Mouse (Mus musculus): Measurements from ENCODE around the gene Rb1.
A peak's percentile ranks its signal among the peaks of the same experiment; 100 is the strongest.

Rb1 gene

GRCm38 (mm10) chr14:73201447-73201846 lies 124.2 kb downstream of the Rb1 start:
- no peak for DNase-seq

GRCm38 (mm10) chr14:73199058-73199457 lies 126.6 kb downstream of the Rb1 start:
- DNase-seq = no peak

DNA sequence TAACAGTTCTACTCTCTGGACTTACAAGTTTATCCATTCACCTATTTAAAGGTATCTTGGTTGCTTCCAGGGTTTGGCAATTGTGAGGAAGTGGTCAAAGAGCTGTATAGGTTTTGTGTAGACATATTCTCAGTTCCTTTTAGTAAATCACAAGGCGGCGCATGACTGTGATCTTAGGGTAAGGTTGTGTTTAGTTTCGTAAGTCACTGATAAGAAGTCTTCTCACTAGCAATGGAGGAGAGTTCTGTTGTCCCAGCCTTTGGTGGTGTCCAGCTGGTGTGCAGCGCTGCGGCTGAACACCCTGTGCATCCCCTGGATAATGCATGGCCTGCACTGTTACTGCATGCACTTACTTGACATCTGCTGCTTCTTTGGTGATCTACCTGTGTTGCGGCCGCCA lies 138.7 kb downstream of the Rb1 start:
- no peak for DNase-seq

DNA sequence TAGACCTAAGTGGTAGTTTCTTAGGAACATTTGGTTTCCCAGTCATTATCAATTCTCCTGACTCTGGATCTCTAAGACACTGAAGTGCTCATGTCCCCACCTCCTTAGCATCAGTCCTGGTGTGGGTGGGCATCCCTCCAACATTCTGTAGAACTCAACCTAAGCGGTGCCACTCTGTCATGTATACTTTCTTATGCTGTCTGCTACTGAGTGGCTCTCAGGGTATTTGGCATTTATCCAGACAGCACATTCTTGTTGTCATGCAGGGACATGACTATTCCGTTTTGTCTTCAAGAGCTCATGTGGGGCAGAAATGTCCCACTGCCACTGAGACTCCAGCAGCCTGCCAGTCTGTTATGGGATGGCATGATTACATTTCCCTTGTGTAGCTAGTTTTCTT lies 144.5 kb downstream of the Rb1 start:
- no peak for DNase-seq

DNA sequence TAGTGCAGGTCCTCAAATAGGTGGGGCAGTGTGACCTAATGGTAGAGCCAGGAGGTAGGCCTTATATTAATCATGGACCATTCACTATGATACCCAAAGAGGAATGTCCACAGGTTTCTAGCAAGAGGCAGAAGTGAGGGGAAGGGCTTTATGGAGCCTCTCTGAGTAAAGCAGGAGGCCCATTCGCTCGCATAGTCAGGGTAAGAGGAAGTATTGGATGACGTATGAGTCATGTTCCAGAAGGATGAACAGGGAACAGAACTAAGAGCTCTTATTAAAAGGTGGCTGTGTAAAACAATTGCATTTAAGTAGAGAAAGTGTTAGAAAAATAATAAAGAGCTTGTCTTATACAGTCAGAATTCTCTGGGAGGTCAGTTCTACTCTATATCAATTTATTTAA lies 145.0 kb downstream of the Rb1 start:
- DNase-seq = no peak

- no peak for DNase-seq
Observed at GRCm38 (mm10) chr14:73179221-73179681, 146.4 kb downstream of the Rb1 start.

DNA sequence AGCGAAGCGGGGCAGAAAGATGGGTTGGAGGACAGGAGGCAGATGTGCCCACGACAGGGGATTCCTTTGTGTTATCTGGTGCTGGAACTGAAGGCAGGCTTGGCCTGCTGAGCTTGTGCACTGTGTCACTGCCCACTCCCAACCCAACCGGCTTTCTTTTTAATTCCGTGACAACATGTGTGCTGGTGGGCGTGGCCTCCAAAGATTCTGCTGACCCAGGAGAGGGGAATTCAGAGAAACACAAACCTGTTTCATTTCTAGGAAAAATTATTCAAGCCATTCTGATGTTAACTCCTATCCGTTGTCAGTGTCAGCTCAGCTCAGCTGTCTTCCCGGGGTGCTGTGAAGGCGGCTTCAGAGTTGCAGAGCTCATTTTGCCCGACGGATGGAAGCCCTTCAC lies 147.7 kb downstream of the Rb1 start:
- DNase-seq = no peak

GRCm38 (mm10) chr14:73176266-73176665 lies 149.4 kb downstream of the Rb1 start:
- DNase-seq = no peak

DNA sequence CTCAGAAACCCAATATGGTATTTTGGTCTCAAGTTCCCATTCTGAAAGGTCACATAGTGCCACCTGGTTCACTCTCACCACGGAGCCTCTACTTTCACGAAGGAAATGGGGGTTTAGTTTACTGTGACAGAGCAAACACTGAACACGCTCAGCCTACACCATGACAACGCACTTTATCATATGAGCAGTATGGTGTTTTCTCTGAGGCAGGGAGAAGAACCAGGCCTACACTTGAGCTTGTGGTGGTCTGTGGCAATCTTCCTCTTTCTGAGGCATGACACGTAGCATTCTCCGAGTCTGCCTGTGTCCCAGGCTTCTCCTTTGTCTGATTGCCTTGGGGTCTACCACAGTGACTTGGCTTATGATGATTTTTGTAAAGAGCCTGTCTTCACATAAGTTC lies 149.8 kb downstream of the Rb1 start:
- DNase-seq = no peak

- DNase-seq = no peak
Observed at GRCm38 (mm10) chr14:73175031-73175430, 150.6 kb downstream of the Rb1 start.

DNA sequence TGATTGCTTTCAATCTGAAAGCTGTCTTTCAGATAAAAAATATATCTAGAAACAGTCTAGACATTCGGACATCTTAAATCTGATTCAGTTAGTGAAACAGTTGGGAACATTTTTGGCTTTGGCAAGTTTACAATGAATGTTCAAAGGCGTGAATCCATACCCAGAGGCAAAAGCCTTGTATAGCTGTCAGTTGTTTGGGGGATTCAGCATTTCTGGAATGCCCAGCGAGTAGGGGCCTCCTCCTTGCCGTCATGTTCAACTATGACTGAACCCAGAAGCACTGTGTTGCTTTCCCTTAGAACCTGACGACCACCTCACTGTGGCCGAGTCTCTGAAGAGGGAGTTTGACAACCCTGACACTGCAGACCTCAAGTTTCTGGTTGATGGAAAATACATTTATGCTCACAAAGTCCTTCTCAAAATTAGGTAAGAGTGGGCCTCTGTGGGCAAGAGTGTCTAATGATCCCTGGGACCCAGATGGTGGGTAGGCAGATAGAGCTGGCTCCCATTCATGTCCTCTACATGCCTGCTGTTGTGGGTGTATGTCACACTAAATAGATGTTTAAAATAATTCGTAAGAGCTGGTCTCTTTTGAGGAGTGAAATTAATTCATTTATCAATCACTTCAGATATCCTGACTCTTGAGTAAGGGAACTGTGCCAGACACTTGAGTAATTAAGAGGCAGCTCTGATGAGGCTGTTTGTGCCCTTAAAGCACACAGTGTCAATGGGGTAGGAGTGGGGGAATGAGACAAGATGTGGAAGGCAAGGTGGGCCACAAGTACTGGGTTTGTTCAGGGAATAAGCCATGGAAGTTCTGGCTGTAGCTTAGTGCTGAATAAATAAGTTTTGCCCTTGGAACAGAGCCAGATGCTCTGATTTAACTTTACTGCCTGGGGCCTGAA lies 151.3 kb downstream of the Rb1 start:
- DNase-seq = no peak

DNA sequence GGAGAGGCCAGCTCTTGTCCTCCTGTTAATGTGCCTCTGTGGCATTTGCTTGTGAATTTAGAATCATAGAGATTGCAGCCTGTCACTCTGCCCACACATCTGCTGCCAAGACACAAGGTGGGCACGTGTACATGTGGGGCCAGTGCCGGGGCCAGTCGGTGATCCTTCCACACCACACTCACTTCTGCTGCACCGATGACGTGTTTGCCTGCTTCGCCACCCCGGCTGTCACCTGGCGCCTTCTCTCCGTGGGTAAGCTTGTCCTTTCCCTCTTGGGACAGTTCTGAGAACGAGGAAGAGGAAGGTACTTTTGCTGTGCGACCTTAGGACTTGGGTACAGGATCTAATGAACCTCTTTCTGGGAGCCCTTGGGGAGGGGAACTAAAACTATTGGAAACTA lies 152.0 kb downstream of the Rb1 start:
- no peak for DNase-seq

- peak; percentile 65 to 74 for DNase-seq
Observed at GRCm38 (mm10) chr14:73172196-73173011, 153.2 kb downstream of the Rb1 start.

- no peak for DNase-seq
Observed at GRCm38 (mm10) chr14:73169926-73170844, 155.4 kb downstream of the Rb1 start.

DNA sequence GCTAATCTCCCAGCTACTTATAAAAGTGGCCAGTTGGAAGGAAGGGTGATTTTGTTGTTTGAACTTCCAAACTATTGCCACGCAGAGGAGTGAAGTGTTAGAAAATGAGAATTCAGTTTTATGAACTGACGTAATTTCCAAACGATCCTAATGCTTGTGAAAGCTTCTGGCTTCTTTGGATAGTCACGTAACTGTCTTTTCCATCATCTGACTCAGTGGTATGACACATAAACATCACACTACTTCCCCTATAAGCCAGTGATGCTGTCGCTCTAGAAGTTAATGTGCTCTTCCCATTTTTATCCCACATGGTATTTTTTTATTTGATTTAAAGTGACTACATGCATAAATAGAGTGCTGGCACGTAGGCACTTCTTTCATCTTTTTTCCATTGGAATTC lies 157.0 kb downstream of the Rb1 start:
- no peak for DNase-seq

DNA sequence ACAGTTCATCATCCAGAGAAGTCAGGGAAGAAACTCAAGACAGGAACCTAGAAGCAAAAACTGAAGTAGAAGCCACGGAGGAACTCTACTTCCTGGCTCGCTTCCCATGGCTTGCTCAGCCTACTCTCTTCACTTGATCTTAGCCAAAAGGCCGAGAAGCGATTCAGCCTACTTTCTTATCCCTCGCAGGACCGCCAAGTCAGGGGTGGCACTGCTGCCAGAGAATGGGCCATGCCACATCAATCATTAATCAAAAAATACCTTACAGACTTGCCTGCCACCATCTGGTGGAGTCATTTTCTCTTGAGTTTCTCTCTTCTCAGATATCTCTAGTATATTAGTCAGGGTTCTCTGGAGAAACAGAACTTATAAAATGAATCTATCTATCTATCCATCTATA lies 160.5 kb downstream of the Rb1 start:
- DNase-seq = no peak

- DNase-seq = no peak
Observed at GRCm38 (mm10) chr14:73163363-73163998, 162.1 kb downstream of the Rb1 start.

- no peak for DNase-seq
Observed at GRCm38 (mm10) chr14:73162192-73162800, 163.3 kb downstream of the Rb1 start.

GRCm38 (mm10) chr14:73161303-73161702 lies 164.3 kb downstream of the Rb1 start:
- no peak for DNase-seq

DNA sequence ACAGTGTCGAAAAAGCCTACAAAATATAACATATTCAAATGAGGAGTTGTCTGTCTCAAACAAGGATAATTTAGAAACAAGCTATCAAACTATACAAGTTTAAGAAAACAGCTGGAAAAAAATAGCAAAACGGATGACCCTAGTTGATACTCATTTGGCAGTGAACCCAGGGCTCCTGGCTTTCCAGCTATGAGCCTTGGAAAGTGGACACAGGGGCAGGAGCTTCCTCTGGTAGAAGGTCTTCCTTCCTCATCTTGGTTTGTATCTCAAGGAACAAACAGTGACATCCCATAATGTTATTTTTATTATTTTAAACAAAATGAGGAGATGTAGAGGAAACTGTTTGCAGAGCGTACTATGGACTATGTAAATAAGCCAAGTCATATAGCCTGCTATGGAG lies 177.5 kb downstream of the Rb1 start:
- DNase-seq = no peak

DNA sequence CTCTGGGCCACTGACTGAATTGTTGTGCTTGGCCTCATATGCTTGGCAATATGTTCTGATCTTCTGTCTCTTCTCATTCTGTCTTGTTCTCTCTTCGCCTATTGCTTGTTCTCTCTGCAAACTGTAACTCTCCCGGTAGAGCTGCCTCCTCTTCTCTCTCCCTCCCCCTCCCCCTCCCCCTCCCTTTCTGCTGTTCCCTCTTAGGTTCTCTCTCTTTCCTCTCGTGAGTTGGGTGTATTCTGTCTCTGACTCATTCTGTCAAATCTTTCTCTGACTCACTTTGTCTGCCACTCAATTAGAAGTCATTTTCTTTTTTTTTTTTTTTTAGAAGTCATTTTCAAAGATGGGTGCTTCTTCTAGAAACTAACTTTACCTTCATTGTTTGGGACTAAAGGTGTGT lies 178.9 kb downstream of the Rb1 start:
- DNase-seq = no peak

DNA sequence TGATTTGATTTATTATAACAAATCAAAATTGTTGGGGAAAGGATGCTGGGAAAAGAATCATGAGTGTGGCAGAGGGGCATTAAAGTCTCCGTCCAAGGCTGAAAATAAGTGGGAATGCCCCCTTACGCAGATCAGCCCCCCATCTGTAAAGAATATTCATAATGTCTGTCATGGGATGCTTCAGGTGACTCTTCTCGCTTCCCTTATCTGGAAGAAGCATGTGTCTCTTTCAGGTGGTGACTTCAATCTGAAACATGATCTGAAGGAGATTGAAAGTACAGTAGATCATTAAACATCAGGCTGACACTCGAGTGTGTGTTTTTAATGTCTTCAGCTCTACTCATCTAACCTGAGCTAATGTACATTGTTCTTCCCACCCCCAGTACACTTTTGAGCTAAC lies 180.1 kb downstream of the Rb1 start:
- DNase-seq = no peak

All from cerebellum, postnatal 25 days (tissue).